Mouse (Mus musculus) layer of hippocampus, adult 8-10 months (tissue): ENCODE results near the gene Vps54. TPM values are rescaled to one million over a fixed set of nuclear protein-coding genes. Genes with fewer than 3 reads are reported as not detected.
A peak's percentile ranks its signal among the peaks of the same experiment; 100 is the strongest.
"Not testable (repeated sequence)": the region's sequence is repeated elsewhere in the genome, so short reads cannot be mapped to it uniquely, and the experiment has no call there.

Experiments used
- DNase-seq, 2 experiments: peaks; one replicate each; pipeline ENCODE4 v3.0.0; 2022; ENCODE audit warnings: low spot score in 2 of 2
- total RNA-seq, 4 experiments: library from RNA; stranded (reverse); gene quantifications; 2 replicates each; pipeline ENCODE4 v1.2.4; 2022

Gene Vps54
- 10 to 100 TPM; 26.6 to 32.0 (median 28.0) TPM for total RNA-seq

GRCm38 (mm10) chr11:21239021-21239661 lies at the start of gene Vps54:
Gene Vps54 (plus strand): TSS chr11:21239281.
- DNase-seq = peak in 1 of 2 experiments; percentile 29

DNA sequence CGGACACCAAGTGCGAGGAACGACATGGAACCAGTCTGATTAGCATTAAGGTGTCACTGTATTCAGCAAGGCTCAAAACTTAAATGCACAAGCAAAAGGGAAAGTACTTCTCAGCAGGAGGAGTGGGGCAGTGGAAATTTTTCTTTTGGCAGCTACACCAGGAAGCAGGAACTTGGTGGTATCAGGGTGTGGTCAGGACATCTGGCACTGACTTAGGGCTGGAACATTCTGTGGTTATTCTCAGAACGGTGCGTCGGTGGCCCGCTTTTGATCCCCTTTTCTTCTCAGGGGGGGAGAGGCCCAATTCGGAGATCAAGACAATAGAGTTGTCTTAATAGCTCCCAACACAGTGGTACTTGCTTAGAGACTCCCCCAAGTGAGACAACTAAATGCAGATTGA lies 47.3 kb upstream of the Vps54 start:
- DNase-seq = not testable (repeated sequence)

DNA sequence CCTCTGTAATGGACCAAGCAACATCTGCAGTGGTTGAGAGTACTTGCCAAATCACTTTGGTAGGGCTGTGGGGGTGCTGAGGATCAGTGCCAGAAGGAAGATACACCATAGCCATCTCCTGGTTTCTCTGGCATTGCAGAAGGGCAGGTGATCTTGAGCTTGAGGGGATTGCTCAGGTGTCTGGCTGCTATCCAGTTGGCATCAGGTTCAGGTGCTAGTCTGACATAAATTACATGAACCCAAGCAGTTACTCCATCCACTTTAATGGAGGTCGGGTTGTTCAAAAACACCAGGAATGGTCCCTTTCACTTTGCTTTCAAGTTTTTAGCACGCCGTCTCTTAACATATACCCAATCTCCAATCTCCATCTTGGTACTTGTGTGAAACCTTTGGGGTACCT lies 44.2 kb upstream of the Vps54 start:
- no peak for DNase-seq

DNA sequence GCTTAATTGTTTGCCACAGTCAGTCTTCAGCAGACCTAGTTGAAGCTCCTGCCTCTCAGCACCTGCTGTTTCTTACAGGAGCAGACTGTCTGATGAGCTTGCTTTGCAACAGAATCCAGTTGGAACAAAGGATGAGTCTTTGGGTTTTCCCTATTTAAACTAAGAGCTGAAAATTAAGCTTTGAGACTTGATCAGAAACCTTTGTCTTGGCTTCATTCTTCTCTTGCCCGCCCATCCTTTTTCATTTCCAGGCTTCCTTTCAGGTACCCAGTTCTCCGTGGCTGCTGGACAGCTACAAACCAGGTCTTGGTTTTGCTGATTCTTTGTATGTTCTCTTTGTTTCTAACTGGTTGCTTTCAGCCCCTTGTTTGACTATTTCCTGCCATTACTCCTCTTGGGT lies 30.0 kb upstream of the Vps54 start:
- DNase-seq = no peak

DNA sequence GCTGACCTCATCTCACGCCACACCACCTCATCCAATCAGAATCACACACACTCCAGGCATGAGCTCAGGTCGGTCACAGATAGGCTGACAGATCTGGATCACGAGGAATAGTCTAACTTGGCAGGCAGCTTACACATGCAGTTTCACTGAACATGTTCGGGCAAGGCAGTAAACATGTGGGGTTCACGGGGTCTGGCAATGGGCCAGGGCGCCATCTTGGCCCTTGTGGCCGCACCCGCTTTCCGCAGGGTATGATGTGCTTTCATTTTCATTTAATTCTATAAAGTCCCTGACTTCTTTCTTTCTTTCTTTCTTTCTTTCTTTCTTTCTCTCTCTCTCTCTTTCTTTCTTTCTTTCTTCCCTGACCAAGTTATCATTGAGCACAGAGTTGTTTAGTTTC lies 29.4 kb upstream of the Vps54 start:
- not testable (repeated sequence) for DNase-seq

- no peak for DNase-seq
Observed at GRCm38 (mm10) chr11:21217419-21217818, 21.7 kb upstream of the Vps54 start.

DNA sequence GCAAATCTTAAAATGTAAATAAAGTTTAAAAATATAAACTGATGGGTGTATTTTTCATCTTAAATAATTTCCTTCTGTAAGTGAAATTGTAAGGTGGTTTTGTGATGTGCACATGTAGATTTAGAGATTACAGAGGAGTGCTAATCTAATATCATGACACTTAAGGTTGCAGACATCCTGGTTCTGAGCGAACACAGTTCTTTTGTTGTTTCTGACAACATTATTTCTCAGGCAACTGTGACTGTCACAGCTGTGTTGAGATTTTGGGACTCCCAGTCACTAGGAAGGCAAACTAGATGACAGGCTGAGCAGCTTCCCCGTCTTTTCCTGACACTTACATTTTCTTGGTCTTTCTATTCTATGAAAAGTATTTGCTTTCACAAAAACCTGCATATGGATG lies 19.8 kb upstream of the Vps54 start:
- no peak for DNase-seq

GRCm38 (mm10) chr11:21219851-21220587 lies 19.1 kb upstream of the Vps54 start:
- no peak for DNase-seq

DNA sequence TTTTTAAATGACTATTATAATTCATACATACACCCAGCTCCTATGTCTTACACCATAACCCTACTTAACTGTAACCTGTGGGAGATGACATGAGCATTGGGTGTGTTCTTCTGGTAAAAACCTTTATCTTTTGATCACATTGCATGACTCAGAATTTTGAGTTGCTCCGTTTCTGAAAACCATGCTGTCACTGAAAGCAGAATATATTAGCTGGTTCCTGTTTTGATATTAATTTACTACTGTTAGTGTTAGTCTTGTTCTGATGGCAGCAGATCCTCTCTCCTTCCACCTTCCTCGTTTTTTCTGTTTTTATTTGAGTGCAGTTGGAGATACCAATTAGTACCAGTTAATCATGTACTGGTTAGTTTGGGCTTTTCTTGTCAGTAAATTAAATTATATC lies 18.3 kb upstream of the Vps54 start:
- DNase-seq = no peak

DNA sequence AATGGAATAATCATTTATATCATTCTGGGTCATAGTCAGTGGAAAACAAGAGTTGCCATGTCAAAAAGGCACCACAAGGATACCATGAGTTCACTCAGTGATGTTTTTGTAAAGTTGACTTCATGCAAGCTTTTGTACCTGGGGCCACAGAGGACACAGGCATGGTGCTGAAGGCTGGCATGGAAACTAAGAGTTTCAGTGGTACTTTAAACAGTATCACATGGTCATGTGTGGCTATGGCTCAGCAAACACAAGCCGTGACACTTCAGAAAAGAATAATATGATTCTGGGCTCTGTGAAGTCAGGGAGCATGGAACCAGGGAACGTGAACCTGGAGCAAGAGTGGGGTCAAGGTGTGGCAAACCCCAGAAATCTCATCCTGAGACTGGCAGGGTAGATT lies 17.7 kb upstream of the Vps54 start:
- no peak for DNase-seq

DNA sequence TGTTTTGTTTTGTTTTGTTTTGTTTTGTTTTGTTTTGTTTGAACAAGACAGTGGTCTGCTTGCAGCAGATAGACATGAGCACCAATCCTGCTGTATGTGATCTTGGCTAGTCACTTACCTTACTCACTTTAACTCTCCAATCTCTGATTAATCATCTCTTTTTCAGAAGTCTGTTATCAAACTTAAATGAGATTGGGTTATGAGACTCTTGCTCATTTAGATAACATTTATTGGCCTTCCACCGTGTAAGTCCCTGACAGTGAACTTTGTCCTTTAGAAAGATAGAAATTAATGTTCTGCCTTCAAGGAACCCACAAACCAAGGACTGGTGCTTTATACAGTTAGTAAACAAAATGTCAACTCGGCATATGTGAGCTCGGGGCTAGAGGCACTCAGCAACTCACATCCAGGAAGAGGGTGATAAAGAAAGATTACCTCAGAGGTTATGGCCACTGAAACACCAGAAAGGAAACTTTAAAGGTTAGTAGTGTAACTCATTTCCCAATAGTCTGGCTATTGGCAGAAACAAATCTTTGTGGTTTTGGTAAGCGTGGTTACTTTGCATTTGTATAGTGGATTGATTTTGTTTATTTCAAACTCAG lies 16.4 kb upstream of the Vps54 start:
- DNase-seq = no peak

- DNase-seq = no peak
Observed at GRCm38 (mm10) chr11:21223539-21223938, 15.5 kb upstream of the Vps54 start.

- no peak for DNase-seq
Observed at GRCm38 (mm10) chr11:21224041-21224440, 15.0 kb upstream of the Vps54 start.

DNA sequence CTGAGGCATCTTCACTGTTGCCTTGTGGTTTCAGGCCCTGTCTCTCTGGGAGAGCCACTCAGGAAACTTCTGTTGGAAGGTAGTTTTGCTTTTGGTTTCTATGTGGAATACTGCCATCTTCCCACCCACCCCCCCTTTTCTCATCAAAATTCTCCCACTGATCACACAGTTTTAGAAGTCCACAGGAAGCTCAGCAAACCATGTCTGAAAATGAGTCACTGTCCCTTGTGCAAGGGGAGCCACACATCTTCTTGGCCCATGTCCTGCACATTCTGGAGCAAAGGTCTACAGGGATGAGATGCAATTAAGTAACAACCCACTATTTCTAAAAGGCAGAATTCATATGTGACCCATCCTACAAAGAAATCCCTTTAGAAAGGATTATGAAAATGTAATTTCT lies 14.6 kb upstream of the Vps54 start:
- no peak for DNase-seq

DNA sequence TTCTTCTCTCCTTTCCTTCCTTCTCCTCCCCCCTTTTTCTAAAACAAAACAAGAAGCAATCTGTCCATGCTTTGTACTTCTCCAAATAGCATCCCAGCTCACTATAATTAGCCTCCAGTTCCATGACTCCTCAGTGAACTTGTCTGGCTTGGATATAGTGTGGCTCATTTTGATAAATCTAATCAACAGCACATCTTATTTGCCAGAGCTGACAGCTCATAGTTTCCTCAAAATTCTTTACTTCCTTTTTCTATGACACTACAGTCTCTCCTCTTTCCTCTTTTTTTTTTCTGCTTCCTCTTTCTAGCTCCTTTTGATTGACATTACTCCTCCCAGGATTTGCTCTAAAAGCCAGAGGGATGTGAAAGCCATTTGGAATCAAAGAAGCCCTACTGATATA lies 14.1 kb upstream of the Vps54 start:
- DNase-seq = no peak

DNA sequence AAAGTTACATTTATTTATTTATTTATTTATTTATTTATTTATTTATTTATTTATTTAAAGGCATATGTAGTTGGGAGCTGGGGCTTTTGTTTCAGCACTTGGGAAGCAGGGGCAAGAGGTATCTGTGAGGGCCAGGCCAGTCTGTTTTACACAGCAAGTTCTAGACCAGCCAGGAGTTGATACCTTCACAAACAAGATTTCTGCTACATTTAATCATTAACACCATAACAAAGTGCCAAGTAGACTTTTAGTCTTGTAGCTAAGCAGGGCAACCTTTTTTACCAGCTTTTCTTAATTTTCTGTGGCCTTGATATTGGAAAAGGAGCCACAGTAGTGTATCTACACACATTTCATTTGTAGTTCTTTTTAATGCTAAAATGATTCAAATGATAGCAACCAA lies 3.7 kb upstream of the Vps54 start:
- DNase-seq = no peak

GRCm38 (mm10) chr11:21235821-21236220 lies 3.3 kb upstream of the Vps54 start:
- DNase-seq = no peak

- DNase-seq = no peak
Observed at GRCm38 (mm10) chr11:21236996-21237395, 2.1 kb upstream of the Vps54 start.

DNA sequence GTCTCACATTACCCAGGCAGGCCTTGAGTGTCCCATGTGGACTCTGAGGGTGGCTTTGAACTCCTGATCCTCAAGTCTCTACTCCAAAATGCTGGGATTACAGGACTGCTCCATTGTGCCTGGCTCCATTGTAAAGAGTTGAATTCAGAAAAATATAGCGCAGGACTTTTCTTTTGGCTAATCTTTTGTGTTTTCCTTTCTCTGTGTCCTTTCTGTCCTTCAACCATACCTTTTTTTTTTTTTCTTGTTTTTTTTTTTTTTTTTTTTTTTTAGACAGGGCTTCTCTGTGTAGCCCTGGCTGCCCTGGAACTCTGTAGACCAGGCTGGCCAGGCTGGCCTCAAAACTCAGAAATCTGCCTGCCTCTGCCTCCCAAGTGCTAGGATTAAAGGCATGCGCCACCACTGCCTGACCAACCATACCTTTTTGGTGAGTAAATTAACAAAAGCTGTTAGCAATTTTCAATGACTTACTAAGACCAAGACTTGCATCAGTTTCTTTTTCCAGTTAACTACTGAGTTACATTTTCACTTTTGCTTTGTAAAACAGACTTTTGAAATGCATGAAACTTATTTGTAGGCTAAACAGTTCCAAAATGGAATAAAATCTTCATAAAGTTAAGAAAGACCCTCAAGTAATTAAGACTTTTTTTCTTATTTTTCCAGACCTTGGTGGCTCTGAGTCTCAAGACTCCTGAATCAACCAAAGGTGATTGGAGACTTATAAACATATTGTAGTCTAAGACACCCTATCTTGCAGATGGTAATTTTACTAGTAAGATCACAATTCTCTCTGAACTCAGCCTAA lies 1.4 kb upstream of the Vps54 start:
- DNase-seq = no peak

DNA sequence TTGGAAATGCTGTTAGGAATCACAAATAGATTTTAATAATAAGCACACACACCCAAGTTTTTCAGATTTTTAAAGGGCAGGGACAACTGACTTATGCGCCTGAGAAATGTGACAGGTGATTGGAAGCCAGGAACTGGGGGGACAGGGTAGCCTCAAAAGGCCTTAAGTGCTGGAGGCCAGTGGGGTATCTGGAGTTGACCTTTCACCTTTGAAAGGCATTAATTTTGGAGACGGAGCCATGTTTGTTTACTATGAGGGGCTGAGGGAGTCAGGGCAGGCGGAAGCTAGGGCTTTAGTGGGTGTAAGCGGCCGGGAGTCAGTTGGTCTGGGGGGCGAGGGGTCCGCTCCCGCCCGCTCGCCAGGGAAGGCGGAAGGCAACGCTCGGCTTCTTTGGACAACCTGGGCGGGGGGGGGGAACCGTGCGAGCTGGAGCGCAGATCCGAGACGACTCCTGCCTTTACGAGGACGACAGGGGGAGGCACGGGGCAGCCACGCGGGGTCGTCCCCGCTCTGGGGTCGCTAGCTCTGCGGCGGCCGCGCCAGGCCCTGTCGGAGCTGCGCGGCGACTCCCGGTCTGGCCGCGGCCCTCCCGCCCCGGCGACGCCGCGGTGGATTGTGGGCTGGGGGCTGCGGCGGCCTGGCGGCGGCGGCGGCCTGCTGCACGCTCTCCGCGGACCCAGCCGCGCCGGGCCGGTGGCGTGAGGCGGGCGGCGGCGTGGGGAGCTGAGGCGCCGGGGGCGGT lies 631 bp upstream of the Vps54 start:
- DNase-seq = peak in 1 of 2 experiments; percentile 24
